Mouse (Mus musculus): ENCODE measurements around the gene Ubr1.
"Not testable (repeated sequence)": the region's sequence is repeated elsewhere in the genome, so short reads cannot be mapped to it uniquely, and the experiment has no call there.

Gene Ubr1

DNA sequence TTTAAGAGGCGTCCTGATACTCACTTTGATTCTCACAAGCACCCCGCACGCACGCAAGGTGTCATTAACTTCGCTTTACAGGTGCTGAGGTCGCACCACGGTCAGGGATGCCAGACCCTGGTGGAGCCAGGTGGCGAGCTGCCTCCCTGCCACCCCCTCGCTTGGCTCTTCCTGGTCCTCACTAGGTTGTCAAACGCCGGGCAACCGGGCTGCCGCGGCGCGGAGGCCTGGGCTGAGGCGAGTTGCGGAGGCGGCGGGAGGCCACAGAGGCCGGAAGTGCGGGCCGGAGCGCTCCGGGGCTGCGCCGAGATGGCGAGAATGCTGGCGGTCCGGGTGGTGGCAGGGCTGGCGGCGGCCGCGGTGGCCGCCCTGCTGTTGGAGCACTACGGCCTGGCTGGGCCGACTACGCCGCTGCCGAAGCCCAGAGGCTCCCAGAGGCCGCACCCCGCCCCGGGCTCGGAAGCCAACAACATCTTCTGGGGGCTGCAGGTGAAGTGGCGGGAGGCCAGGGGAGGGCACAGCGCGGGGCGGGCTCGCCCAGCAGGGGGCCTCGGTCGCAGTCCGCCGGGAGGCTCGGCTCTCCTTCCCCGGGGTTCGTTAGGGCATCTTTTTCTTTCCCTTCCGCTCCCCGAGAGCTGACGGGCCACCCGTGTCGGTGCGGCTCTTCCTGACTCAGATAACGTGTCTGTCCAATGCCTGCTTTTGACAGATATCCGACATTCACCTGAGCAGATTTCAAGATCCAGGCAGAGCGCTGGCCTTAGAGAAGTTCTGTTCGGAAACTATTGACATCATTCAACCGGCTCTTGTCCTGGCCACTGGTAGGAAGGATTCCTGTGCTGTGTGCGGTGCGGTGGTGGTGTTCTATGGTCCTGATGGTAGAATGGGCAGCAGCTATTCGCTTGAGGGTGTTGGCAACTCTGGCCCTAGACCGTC is 6.7 kb upstream of the Ubr1 start, which contains the start of gene Tmem62:
TSS of gene Tmem62 (plus strand) at position 28 of the 936 bp plus-strand sequence.
- peak; percentile 61 to 64 for DNase-seq (ENCODE audit: low spot score in 2 of 2)

DNA sequence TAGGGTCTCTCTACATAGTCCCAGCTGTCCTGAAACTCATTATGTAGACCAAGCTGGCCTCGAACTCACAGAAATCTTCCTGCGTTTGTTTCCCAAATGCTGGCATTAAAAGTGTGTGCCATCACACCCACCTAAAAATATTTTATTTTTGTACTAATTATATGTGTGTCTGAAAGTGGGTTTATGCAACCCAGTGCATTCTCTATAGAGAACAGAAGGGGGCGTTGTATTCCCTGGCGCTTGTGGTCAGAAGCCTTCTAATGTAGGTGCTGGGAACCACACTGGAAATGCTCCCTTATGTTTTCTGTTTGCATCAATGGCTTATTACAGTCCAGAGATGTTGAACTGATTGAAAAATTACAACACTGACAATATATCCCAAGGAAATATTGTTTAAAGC is 5.8 kb upstream of the Ubr1 start:
- DNase-seq (ENCODE audit: low spot score in 2 of 2), result no peak

DNA sequence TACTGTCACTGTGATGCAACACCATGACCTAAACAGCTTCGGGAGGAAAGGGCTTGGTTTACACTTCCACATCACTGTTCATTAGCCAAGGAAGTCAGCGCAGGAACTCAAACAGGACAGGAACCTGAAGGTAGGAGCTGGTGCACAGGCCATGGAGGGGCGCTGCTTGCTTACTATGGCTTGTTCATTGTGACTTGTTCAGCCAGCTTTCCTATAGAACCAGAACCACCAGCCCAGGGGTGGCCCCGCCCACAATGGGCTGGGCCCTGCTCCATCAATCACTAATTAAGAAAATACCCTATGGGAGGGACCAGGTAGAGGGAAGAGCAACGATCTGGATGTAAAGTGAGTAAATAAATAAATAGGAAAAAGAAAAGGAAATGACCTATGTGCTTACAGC is 2.4 kb upstream of the Ubr1 start:
- DNase-seq (ENCODE audit: low spot score in 2 of 2), result peak in 1 of 2 experiments; percentile 11

DNA sequence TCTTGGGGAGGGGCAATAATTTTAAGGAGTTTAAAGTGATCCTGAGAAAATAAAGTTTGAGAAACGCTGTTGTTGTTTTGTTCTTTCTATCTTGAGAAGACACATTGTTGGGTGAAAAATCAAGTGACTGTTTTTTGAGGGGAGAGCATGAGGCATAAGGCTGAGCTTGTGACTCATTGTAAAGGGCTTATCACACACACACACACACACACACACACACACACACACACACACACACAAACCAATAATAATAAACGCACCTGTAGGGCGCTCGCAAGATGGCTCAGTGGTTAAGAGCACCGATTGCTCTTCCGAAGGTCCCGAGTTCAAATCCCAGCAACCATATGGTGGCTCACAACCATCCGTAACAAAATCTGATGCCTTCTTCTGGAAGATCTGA is 1.7 kb upstream of the Ubr1 start:
- DNase-seq (ENCODE audit: low spot score in 2 of 2), result not testable (repeated sequence)

DNA sequence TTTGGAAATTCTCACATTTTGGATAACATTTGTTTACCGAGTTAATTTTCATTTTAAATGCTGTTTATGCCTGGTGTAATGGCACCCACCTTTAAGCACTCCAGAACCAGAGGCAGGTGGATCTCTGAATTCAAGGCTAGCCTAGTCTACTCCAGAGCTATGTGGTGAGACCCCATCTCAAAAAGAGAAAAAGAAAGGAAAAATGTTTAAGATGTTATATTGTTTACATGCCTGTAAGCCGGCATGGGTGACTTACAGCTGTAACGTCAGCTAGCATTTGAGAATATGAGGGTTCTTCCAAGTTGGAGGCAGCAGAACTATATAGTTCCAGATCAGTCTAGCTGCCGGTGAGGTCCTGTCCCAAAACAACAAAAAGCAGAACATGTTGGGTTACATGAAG is 1.3 kb upstream of the Ubr1 start:
- DNase-seq (ENCODE audit: low spot score in 2 of 2), result no peak

DNA sequence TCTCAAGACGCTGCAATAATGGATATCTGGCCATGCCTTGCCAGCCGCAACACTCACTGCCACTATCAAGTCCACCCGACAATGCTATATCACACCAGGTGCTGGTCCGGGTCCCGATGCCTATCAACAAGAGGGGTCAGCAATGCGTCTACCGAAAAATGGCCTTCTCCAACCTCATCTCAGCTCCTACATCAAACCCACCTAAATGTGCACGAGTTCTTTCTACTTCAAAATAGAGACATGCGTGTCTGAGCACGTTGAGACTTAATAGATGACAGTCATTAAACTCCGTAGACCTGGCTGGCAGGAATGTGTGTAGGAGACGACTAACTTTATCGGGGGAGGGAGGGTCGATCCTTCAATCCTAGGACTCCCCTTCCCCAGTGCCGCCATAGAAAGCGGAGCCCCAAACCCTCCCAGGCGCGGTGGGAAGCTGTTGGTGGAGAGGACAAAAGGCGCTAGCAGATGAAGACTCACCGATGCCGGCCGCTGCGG is 423 bp downstream of the Ubr1 start:
- DNase-seq (ENCODE audit: low spot score in 2 of 2), result no peak

DNA sequence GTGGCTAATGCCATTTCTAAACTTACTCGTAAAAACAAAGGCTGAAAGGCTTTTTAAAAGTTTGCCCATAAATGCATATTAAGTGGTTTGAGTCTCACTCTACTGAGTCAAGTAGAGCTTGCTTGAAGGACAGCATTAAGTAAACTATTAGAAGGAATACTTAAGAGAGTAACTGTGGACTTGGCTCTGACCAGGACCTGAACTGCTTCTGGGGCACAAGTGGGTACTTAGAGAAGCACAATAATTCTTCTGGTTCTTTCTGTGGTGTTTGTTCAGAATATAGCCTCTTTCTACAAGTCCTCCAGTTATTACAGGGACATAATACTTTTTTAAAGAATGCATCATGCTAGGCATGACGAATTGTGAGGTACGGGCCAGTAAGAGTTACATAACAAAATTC is 5.0 kb downstream of the Ubr1 start:
- no peak for DNase-seq (ENCODE audit: low spot score in 2 of 2)

DNA sequence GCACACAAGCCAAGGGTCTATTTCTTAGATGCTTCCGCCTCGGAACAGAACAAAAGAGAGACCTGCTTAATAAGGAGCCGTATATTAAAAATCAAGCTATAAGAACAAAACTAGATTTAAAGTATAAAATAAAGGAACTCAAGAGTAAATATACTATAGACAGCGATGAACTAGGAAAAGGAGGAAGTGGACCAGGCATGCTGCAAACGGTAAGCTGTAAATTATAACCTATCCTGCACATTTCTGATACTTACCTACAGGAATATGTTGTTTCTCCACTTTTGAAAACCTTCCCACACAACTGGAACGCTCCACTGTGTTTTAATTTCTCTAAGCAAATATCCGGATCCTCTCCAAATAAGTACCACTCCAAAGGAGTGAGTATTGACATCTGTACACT is 7.4 kb downstream of the Ubr1 start:
- DNase-seq (ENCODE audit: low spot score in 2 of 2), result no peak

DNA sequence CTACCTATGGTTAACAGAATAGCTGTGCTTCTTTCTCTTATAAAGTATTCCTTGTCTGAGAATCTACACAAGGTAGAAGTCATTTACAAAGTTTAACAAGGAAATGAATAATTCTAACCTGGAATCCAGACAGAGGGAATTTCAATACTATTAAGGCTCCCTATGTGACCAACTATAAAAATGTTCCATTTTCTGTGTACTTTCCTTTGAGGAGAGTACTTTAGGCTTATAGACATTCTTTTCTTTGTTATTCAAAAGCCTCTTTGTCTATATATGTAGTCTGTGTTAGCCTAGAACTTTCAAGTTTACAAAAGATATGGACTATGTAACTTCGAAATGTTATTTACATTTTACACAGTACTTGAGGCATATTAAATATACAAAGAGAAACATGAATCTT is 10.3 kb downstream of the Ubr1 start:
- DNase-seq (ENCODE audit: low spot score in 2 of 2), result no peak

DNA sequence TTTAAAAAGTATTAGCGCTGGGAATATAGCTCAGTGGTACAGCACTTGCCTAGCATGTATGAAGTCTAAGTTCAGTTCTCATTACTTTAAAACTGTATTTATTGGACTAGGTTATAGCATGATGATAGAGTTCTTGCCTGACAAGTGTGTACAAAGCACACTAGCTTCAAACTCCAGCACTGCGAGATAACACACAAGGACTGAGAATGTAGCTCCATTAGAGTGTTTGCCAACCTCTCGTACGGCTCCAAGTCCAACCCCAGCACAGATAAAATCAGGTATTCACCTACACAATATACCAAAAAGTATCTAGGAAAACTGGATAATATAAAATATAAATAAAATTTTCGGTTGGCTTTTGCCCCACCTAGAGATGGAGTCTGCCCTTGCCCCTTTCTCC is 10.7 kb downstream of the Ubr1 start:
- DNase-seq (ENCODE audit: low spot score in 2 of 2), result no peak

DNA sequence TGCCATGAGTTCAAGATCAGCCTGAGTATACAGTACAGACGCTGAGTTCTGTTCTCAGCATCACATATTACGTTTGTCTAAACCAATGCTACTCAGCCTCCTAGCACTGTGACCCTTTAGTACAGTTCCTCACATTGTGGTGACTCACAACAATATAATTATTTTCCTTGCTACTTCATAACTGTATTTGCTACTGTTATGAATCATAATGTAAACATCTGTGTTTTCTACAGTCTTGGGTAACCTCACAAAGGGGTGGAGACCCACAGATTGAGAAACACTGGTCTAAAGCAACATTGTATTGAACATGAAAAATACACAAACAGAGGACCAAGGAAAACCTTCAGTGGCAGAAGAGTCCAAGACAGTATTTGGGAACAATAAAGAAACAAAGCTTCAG is 11.2 kb downstream of the Ubr1 start:
- DNase-seq (ENCODE audit: low spot score in 2 of 2), result no peak

DNA sequence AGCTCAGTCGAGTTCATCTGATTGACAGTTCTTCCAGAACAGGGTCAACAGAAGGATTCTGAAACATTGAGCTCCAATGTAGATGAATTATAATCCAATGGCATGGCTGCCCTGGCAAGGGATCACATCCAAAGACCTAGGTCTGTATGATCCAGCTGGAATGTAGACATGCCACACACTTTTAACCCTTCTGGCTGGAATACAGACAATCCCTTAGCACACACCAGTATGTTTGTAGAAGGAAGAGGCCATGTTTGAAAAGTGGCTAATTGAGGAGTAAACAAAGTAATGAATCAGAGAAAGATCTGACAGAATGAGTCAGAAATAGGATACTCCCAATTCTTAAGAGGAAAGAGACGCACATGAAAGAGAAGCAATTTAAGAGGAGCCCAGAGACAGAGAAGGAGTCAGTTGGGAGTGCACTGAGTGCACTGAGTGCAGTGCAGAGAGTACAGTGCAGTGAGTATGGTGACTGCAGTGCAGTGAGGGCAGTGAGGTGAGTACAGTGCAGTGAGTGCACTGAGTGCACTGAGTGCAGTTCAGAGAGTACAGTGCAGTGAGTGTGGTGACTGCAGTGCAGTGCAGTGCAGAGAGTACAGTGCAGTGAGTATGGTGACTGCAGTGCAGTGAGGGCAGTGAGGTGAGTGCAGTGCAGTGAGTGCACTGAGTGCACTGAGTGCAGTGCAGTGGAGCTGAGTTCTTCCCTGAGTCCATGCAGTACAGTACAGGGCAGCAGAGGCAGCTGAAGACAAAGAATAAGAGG is 18.2 kb downstream of the Ubr1 start:
- no peak for DNase-seq (ENCODE audit: low spot score in 2 of 2)

DNA sequence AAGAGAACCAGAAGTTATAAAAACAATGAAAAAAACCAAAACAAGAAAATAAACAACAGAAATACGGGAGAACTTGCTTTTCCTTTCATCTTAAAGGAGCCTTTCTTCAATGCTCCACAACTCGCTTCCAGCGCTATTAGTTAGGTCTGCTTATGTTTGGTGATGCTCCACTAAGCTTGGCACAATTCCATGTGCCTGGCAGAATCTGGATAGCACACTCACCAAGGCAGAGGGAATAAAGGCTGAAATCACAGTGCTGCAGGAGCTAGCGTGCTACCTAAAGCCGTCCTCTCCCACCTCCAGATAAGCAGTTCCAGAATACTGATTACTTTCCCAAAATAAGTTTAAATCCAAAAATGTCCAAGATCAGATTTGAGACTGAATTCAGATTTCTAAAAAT is 19.3 kb downstream of the Ubr1 start:
- no peak for DNase-seq (ENCODE audit: low spot score in 2 of 2)

DNA sequence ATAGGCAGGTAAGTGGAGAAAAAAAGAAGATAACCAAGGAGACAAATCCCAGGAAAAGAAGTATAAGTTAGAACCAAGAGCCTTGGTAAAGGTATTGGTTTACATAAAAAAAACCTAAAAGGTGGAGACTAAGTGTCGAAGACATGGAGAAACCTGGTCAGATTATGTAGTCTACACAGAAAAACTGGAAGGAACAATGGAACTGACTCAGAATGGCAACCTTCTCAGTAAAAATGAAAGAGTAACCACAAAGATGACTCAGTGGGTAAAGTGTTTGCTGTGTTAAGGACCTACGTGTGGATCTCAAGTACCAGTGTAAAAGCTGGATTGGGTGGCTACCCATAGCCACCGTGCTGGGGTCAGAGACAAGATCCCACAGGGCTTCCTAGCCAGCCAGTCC is 37.5 kb downstream of the Ubr1 start:
- no peak for DNase-seq (ENCODE audit: low spot score in 2 of 2)

DNA sequence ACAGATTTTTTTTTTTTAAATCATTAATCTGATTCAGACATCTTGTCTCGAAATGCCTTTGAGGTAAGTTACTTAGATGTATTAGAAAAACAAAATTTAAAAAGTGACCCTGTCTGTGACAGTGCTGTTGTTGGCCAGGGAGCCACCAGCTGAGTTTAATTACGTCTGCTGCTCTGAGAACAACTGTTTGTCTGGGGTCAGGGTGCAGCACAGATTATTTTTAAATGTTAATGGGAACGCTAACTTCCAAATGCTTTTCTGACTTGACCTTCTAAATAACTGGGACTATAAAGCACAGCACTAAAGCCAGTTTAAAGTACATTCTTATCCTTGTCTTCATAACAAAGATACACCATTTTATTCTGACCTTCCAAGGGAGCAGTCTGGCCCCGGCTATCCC is 61.0 kb downstream of the Ubr1 start:
- no peak for DNase-seq (ENCODE audit: low spot score in 2 of 2)

DNA sequence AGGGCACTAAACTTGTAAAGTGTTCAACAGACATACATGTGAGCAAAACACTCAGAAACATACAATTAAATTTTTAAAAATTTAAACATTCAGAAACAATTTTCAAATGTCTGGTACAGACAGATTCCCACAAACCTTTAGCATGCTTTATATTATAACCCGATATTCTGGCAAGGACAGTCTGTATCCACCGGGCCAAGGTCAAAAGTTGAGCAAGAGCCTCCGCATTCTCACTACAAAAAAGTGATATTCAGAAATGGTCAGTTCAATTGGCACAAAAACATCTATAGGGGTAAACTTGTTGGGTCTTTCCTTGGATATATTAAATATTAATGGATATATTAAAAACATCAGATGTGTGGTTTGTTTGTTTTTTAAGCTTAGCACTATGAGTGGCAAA is 74.2 kb downstream of the Ubr1 start:
- no peak for DNase-seq (ENCODE audit: low spot score in 2 of 2)

DNA sequence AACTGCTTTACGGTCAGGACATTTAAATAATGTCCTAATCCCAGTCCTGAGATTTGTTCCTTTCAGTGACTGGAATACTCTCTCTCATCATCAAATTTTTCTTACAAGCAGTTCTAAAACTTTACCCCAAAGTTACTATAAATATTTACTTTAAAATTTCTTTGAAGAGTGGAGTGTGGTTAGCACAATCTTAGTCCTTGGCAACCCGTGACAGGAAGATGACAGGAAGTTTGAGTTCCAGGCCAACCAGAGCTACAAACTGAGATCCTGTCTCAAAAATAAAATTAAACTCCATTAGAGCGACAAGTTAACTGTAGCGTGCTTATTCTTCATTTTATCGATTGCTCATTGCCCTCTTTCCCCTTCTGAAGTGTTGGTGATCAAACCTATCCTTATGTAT is 82.9 kb downstream of the Ubr1 start:
- no peak for DNase-seq (ENCODE audit: low spot score in 2 of 2)

DNA sequence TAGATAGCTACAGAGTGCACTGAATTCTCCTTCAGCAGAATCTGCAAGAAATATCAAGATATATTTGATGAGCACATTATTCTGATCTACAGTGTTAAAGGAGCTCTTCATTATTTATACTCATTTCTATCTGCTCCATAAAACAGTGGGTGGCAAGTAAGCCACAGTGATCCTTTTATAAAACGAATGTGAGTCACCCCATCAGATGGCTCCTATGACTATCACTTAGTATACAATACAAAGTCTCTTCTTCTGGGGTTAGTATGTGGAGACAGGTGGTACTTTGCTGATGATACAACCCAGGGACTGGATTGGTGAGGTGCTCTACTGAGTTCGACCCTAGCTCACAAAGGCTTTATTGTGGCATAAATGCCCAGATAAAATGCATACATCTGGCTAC is 97.3 kb downstream of the Ubr1 start:
- no peak for DNase-seq (ENCODE audit: low spot score in 2 of 2)

DNA sequence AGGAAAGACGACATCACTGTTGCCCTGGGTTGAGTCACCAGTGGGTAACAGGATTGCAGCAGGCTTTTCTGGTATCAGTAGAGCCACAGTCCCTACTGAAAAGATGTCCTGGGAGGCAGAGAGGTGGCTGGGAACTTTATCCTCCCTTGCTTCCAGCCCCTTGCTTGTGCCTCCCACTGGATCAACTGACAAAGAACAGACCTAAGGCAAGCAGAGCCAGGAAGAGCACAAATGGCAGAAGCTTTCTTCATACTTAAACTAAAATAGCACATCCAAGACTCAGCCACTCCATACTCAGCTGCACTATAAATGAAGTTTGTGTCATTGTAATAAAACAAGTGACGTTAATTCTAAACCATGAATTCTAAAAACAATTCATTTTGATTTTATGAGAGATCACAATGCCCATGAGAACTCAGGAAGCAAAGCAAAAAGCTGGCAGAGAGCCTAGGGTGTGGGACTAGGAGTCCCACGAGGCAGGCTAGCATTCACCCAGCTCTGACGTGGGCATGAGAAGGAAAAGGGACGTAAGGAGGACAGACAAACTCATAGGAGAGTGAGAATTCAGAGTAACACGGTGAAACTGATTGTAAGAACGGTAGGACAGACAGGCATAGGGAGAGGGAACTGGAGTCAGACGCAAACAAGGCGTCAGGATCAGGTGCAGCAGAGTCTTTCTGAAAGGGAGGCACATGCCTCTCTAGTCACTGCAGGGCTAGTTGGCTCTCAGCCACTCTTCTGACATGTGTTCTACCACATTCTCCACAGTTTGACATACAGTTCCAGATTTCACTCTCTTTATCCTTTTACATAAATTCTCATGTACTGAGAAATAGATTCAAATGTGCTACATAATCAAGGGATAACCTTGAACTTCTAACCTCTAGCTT is 98.8 kb downstream of the Ubr1 start:
- no peak for DNase-seq (ENCODE audit: low spot score in 2 of 2)

DNA sequence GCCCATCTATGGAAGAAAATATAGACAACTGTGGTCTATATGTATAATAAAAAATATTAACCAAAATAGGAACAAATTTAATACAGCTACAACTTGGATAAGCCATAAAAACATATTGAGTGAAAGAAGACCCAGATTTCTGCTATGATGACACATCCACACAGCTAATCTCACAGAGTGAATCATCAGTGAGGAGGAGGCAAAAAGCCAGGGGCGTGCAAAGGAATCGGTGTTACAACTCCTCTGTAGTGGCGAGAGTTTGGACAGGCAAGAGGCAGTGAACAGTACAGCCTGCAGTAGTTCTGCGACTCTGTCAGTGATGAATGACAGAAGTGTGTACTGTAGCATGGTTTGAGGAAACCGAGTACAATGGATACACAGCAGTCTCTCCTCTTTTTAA is 103.2 kb downstream of the Ubr1 start:
- no peak for DNase-seq (ENCODE audit: low spot score in 2 of 2)

DNA sequence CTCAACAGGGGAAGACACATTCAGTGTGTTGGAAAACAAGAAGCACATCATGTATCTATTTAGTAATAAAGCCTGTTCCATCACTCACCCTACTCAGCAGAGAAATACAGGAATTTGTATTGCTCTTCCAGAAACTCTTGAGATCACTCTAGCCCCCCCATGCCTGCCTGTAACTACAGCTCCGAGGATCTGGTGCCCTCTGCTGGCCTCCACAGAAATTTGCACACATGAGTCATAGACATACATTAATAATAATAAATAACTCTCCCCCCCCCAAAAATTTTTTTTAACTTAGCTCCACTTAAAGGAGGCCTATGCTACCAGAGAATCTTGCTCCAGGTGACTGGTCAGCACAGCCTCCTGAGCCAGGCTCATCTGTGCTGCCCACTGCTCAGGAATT is 104.0 kb downstream of the Ubr1 start:
- no peak for DNase-seq (ENCODE audit: low spot score in 2 of 2)

DNA sequence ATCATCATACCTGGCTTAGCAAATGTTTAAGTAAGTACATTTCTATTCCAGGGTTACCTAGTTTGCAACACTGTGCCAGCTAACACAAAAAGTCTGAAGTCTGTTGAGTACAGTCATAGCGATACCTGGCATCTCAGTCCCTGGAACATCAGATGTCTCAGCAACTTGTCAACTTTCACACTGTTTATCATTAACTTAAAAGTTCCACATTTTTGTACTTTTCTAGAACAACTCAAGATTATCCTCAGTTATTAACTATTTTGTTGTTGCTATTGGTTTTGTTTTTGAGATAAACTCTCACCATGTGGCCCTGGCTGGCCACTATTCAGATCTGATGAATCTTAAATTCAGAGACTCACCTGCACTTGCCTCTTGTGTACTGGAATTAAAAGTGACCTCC is 107.1 kb downstream of the Ubr1 start:
- DNase-seq (ENCODE audit: low spot score in 2 of 2), result no peak

Measured in urinary bladder, postnatal 36 days (tissue).